Mouse (Mus musculus) retina, embryonic 14.5 days (tissue): Measurements from ENCODE around the gene Tmem131l.

ENCODE experiments used
- DNase-seq: peaks from one replicate; pipeline ENCODE4 v3.0.0-alpha.2; 2015; ENCODE audit warnings: low spot score

Gene Tmem131l

DNA sequence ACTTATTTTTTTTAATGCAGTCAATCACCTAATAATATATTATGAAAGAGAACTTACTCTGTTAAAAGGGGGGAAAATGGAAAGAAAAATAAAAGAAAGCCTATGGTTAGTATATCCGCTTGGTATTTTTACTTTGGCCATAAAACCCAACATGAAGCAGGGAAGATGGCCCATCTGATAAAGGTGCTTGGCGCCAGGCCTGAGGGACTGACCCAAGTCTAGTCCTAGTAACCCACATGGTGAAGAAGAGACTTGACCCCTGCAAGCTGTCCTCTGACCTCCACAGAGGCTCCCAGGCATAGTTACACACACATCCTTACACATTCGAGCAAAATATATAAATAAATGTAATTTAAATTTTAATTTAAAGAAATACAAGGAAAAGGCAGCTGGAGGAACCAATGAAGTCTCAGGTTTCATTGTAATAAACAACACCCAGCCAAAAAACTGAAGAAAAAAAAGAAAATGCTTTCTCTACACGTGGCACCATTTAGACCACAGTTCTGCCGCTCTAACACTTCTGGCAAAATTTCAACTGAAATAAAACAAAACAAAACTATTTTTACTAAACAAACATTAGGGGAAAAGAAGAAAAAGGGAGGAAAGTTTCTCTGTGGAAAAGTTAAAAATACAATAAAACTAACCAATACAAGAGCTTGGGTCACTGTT is 28.8 kb downstream of the Tmem131l start:
- no peak for DNase-seq

GRCm38 (mm10) chr3:84005989-84006388 is 34.0 kb downstream of the Tmem131l start:
- DNase-seq: no peak

DNA sequence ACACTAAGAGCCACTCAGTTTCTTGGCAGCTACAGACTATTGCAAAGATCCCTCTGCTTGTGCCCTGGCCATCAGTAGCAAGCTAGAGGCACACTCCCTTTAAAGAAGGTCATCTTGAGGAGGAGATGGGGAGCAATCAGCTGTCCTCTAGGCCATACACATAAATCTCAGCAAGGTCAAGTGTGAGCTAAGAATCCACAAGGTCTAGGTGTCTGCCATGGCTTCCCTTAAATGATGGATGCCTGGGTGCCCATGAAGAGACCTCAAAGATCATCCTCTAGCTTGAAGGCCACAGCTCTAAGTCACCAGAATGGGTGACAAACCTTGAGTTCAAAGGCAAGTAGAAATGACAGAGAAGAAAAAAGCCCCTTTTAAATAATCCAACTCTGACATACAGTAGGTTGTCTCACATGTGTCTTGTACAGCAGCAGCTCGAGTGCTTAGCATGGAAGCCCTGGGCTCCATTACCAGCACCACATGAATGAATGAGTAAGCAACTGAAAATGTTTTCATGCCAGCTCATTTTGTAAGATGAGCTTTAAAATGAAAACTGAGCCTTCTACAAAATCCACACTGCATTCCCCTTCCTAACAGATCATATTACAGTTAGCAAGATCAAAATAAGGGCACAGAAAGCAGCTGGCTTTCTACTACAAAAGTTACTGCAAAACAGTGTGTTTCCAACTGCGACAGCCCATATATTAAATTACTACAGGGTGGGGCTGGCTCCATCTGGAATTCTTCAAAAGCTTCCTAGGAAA is 35.5 kb downstream of the Tmem131l start:
- no peak for DNase-seq

DNA sequence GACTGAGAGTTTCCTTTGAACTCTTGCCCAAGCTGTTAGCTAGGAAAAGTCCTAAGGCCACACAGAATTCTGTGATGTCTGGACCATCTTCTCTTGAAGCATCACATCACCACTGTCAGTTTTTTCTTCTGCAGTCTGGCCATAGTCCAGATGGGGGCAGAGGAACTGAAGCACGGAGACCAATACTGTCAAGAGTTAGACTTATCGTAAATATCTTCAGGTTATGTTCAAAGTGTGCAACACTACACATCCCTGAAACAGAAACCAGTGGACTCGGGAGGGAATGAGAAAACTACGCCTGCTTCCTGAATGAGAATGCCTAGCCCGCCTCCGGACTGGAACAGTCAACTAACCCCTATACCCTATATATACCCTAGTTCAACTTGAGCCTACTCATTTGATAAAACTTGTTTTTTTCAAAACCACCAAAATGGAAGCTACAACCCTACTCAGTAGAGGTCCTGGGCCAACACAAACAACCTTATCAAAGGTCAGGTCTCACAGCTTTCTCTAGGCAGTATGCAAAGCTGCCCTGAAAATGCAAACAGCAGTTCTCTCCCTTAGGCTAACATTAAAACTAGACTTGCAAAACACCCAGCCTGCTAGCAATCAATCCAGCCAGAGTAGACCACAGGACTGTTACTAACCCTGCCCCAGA is 37.4 kb downstream of the Tmem131l start:
- DNase-seq: no peak

GRCm38 (mm10) chr3:83997563-83997962 is 42.4 kb downstream of the Tmem131l start:
- no peak for DNase-seq

DNA sequence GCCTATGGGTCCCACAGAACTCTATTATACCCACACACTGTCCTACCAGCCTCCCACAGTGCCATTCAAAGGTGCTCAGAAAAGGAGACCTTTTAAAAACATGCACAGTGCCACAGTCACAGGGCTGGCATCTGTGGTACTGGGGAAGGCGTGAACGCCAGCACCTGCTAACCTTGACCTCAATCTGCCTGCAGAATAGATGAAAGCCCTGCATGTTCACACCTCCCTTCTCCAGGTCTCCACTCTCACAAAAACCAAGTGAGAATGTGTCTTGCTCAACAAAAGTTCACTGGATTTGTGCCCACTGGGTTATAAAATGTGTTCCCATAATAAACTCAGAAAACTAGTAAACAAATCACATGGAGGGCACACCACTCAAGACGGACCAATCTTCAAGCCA is 42.9 kb downstream of the Tmem131l start:
- no peak for DNase-seq

DNA sequence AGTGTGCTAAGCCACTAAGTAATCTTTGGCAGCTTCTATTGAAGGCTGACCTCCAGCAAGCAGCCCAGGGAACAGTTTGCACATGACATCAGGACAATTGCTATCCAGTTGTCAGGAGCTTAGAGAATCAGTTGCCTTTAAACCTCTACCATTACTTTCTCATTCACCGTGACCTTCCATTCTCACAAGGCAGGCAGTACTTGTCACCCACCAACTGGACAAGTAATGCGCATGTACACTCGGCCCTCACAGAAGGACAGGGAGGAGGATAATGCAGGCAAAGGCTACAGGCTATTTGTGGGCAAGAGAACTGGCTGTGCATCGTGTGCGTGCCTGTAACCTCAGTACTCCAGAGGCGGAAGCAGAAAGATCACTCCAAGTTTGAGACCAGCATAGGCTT is 43.9 kb downstream of the Tmem131l start:
- DNase-seq: no peak

- no peak for DNase-seq
Observed at GRCm38 (mm10) chr3:83995254-83995830, 44.6 kb downstream of the Tmem131l start.

GRCm38 (mm10) chr3:83994217-83994839 is 45.6 kb downstream of the Tmem131l start:
- peak; percentile 62 for DNase-seq

DNA sequence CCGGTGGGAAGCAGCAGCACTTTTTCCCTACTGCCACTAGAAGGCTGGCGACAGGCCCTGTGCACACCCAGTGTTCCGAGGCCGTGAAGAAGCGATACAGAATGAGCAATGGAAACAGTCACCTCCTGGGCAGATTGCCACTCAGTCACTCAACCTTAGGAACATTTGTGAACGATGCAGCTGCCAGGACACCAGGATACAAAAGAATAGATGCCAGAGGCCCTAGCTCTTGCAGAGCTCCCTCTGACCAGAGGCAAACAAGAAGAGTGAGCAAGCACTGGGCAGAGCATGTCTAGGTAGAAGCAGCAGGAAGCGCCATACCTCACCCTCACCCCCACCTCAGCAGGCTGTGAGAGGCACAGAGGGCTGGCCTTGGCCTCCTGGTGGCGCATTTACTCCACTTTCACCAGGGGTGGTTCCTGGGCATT is 46.9 kb downstream of the Tmem131l start:
- DNase-seq: no peak

- no peak for DNase-seq
Observed at GRCm38 (mm10) chr3:83991691-83992524, 48.1 kb downstream of the Tmem131l start.

- DNase-seq: no peak
Observed at GRCm38 (mm10) chr3:83988214-83988613, 51.8 kb downstream of the Tmem131l start.

GRCm38 (mm10) chr3:83987533-83988112 is 52.4 kb downstream of the Tmem131l start:
- DNase-seq: no peak

- DNase-seq: no peak
Observed at GRCm38 (mm10) chr3:83986740-83987139, 53.2 kb downstream of the Tmem131l start.

- peak; percentile 38 for DNase-seq
Observed at GRCm38 (mm10) chr3:83985426-83985825, 54.5 kb downstream of the Tmem131l start.

DNA sequence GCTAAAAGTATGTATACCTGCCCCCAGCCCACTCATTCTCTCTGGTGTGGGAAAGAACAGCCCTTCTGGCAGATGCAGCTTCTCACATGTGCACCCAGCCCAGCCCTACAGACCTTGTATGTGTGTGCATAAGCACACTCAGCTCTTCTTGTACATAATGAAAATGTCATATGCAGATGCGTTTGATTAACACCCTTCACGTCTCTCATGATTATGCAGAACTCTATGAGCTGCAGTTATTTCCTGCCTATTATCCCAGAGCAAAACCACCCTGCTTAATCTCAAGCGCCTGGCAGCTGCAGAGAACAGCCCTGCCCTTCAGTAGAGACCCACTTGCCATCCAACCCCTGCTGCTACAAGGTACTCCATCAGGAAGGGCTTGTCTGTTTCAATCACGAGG is 55.6 kb downstream of the Tmem131l start:
- no peak for DNase-seq

DNA sequence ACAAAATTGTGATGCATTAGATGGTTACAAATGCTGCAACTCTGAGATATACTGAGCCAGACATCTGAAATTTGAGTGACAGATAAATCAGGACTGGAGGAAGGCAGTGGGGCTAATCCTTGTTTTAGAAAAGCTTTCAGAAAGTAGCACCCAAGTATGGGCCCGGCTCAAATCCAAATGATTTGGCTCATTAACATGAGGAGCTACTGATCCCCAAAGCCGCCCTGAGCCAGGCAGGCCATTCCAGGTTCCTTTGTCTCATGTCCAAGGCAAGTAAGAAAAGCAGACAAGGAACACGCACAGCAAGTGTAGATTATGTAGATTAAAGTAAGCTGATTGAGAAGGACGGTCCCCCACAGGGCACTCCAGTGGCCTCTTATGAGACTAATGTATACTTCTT is 57.2 kb downstream of the Tmem131l start:
- DNase-seq: no peak

DNA sequence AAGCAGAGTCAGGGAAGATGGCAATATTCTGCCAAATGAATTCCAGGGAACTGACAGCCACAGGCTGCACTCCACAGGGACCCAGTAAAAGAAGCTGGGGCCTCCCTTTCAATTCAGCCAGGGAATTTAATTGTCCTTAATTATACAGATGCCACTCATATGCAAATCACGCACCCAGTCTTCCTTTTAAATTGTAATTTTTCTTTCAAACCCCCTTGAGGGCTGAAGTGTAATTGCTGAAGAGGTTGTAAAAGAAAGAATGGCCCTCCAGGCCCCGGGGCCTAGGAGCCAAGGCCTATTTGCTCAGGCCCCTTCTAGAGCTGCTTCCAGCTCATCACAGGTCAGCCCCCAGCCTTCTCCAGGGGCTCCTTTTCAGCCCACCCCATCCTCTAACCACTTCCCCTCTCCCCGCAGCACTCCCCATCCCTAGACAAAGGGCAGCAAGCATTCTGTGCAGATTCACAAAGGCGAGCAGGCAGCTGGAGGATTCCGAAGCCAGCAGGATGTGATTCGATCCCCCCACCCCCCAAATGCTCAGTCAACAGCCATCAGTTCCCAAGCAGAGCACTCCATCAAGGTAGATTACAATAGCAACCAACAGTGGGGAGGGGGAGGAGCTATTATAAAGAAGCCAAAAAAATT is 59.6 kb downstream of the Tmem131l start:
- peak; percentile 74 for DNase-seq

DNA sequence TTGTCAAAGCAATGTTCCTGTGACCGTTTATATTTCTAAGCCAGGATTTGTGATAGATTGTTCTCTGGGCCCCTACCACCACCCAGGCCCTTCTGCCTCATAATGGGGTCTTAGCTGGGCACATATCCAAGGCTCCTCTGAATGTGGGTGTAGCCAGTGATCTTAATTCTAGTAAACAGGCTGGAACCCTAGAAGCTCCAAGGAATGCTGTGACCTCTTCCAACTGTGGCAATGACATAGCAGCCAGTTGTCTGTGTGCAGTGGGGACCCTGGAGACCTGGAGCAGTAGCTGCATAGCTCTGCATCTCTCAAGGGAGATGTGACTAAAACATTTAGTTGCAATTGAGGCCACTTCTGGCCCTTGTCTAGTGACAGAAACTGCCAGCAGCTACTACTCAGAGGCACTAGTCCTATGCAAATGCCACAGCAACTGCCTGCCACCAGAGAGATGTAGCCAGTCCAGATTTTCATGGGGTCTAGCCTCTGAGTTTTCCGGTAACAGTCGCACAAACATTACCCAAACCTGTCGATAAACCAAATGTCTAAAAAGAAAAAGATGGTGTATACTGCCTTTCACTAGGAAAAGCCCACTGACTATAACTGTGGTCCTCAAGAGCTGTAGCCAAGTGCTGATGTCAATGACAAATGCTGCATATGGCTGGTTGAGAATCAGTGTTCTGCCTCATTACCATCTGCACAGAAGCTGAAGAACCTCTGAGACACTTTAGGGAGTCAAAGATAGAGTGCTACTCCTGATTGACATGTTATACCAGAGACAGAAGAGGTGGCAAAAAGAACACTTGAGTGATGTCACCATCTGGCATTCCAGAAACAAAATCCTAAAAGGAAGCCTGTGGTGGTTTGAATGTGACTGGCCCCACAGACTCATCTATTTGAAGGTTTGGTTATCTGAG is 61.2 kb downstream of the Tmem131l start:
- no peak for DNase-seq
